Mouse (Mus musculus): Measurements from ENCODE around the gene Casz1. TPM values are rescaled to one million over a fixed set of nuclear protein-coding genes. Genes with fewer than 3 reads are reported as not detected.

Casz1 gene
- 0.45 and 0.48 TPM in 2 replicates for polyA plus RNA-seq (2015; fragmentation: Nextera tagmentation; extraction: Ambion mirVana)

DNA sequence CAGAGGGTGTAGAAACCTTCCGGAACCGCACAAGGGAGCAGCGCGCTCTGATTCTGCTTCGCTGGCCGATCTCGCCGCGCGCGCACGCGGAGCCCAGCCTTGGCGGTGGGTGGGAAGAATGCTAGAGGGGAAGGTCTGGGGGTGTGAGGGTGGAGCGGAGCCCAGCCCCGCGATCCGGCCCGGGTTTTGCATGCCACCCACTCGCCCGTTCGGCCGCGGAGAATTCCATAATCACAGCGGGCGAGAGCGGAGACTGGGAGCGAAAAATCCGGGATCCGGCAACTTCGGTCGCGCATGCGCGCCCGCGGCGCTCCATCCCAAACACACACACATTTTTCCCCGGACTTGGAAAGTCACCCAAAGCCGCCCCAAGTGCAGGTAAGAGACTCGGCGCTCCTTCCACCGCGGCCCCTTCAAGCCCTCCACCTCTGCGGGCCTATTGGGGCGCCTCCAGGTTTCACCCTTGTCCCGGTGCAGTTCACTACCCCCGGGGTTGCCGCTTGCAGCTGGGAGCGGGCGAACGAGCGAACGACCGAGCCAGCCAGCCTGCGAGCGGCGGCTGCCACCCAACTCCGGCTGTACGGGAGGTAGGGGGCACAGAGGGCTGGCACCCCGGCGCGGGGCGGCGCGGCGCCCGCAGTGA is at the start of gene Casz1:
TSS of gene Casz1 (plus strand) at position 293 of the 643 bp plus-strand sequence.
- WGBS (ENCODE audit: insufficient replicate concordance) = under 1% methylated on average over 68 of the region's 68 CpGs
- no peaks in the 10 kb centered on the region for H3K36me3 ChIP-seq (replicated peaks)
- H3K27ac ChIP-seq (replicated peaks) = no peak within 1 kb of the TSS
- no peak within 1 kb of the TSS for H3K9ac ChIP-seq
- ATAC-seq (ENCODE audit: insufficient read depth) = no peak
- peak within 1 kb of the TSS; percentile 47 for H3K4me3 ChIP-seq (replicated peaks)
- H3K4me2 ChIP-seq = peak within 1 kb of the TSS; percentile 71
- H3K27me3 ChIP-seq = peaks cover 96% of the 10 kb centered on the region
- H3K4me1 ChIP-seq (replicated peaks) = peaks cover 18% of the 10 kb centered on the region
- H3K9me3 ChIP-seq (replicated peaks) = no peaks in the 10 kb centered on the region

DNA sequence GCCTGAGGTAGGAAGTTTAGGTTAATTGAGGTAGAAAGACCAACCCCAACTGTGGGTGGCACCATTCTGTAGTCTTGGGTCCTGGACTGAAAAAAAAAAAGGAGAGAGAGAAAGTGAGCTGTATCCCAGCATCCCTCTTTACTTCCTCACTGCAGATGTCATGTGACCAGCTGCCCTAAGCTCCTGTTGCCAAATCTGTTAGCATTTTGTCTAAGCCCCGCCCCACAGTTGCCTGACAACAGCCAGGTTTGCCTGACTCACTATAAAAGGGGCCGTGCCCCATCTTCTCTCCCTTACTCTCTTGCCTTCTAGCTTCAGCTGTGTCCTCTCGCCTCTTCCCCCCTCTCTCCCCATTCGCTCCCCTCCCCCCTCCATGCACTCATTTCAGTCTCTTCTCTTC is 45.4 kb upstream of the Casz1 start:
- Histone ChIP-seq H3K4me3 (replicated peaks) (no peak overlapping the region), H3K9me3 (replicated peaks) (no peaks in the 10 kb centered on the region), H3K27me3 (no peaks in the 10 kb centered on the region), H3K4me1 (replicated peaks) (no peaks in the 10 kb centered on the region), H3K4me2 (no peak overlapping the region), H3K27ac (replicated peaks) (no peak overlapping the region), H3K9ac (no peak overlapping the region), H3K36me3 (replicated peaks) (no peaks in the 10 kb centered on the region)
- no peak for ATAC-seq (ENCODE audit: insufficient read depth)
- WGBS (ENCODE audit: insufficient replicate concordance) = 42% methylated on average over 4 of the region's 4 CpGs

GRCm38 (mm10) chr4:148760152-148760551 is 44.1 kb upstream of the Casz1 start:
- ATAC-seq (ENCODE audit: insufficient read depth) = no peak
- no peaks in the 10 kb centered on the region for H3K27me3 ChIP-seq
- WGBS (ENCODE audit: insufficient replicate concordance) = 64% methylated on average over 7 of the region's 7 CpGs
- no peaks in the 10 kb centered on the region for H3K36me3 ChIP-seq (replicated peaks)
- H3K27ac ChIP-seq (replicated peaks) = no peak overlapping the region
- no peaks in the 10 kb centered on the region for H3K9me3 ChIP-seq (replicated peaks)
- no peak overlapping the region for H3K9ac ChIP-seq
- no peak overlapping the region for H3K4me2 ChIP-seq
- H3K4me1 ChIP-seq (replicated peaks) = no peaks in the 10 kb centered on the region
- H3K4me3 ChIP-seq (replicated peaks) = no peak overlapping the region

DNA sequence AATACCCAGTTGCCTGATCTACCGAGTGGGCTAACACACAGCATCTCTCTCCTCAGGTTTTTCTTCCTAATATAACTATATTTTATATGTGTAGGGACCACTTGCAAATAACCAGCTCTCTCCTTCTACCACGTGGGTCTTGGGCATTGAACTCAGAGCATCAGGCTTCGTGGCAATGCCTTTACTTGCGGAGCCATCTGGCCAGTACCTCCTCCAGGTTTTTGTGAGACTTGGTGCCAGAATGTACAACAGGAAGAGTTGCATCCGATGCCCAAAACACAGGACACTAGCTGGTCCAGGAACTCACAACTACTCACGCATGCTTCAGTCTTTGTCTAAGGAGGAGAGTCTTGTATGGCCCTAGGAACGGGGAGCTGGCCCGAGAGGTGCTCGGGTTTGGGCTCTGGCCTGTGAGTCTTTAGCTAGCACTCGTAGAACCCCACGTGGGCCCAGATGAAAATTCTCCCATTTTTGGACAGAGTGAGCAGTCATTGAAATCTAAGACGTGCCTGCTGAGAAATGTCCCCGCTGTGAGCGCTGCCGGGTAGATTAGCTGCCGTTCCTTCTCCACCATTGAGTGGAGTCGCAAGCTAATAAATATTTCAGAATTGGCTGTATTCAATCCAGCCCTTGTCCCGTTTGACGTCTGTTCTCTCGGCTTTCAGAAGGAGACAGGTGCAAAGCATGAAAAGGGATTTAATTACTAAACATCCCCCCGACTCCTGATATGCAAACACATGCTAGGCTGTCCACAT is 38.0 kb upstream of the Casz1 start:
- Histone ChIP-seq H3K36me3 (replicated peaks) (no peaks in the 10 kb centered on the region), H3K9ac (no peak overlapping the region), H3K4me2 (no peak overlapping the region), H3K4me3 (replicated peaks) (no peak overlapping the region), H3K4me1 (replicated peaks) (no peaks in the 10 kb centered on the region), H3K9me3 (replicated peaks) (no peaks in the 10 kb centered on the region), H3K27me3 (peaks cover 23% of the 10 kb centered on the region), H3K27ac (replicated peaks) (no peak overlapping the region)
- WGBS (ENCODE audit: insufficient replicate concordance) = 69% methylated on average over 21 of the region's 21 CpGs
- no peak for ATAC-seq (ENCODE audit: insufficient read depth)

DNA sequence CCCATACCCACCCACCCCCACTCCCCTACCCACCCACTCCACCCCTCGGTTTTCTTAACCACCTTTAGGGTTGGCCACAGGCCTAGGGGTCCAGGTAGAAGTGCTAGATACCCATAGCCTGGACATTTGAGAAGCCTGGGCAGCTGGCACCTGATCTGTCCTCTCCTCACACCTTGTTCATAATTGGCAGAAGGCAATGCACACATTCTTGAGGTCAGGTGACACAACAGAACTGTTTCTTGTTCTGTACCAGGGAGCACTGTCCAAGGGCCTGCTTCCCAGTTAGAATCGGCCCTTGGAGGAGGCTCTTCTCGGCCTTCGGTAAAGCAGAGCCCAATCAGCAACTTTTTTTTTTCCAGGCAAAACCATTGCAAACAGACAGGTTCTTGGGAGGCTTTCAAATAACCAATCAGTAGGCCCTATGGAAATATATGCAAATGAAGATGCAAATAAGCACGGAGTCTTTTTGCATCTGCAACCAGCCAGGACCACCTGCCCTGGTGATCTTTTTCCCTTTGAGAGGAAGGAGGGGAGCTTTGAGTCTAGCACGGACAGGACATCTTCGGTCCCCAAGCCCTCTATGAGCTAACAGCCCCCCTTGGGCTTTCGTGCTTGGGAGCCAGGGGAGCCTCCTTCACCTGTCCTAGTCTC is 36.4 kb upstream of the Casz1 start:
- H3K9me3 ChIP-seq (replicated peaks) = no peaks in the 10 kb centered on the region
- WGBS (ENCODE audit: insufficient replicate concordance) = 37% methylated on average over 8 of the region's 8 CpGs
- no peak overlapping the region for H3K4me2 ChIP-seq
- no peak overlapping the region for H3K27ac ChIP-seq (replicated peaks)
- no peaks in the 10 kb centered on the region for H3K36me3 ChIP-seq (replicated peaks)
- H3K9ac ChIP-seq = no peak overlapping the region
- no peaks in the 10 kb centered on the region for H3K4me1 ChIP-seq (replicated peaks)
- H3K4me3 ChIP-seq (replicated peaks) = no peak overlapping the region
- ATAC-seq (ENCODE audit: insufficient read depth) = no peak
- H3K27me3 ChIP-seq = peaks cover 39% of the 10 kb centered on the region

GRCm38 (mm10) chr4:148768649-148769048 is 35.6 kb upstream of the Casz1 start:
- Histone ChIP-seq H3K4me2 (no peak overlapping the region), H3K36me3 (replicated peaks) (no peaks in the 10 kb centered on the region), H3K9ac (no peak overlapping the region), H3K4me3 (replicated peaks) (no peak overlapping the region), H3K9me3 (replicated peaks) (no peaks in the 10 kb centered on the region), H3K4me1 (replicated peaks) (no peaks in the 10 kb centered on the region), H3K27ac (replicated peaks) (no peak overlapping the region), H3K27me3 (peaks cover 47% of the 10 kb centered on the region)
- ATAC-seq (ENCODE audit: insufficient read depth) = no peak
- WGBS (ENCODE audit: insufficient replicate concordance) = 59% methylated on average over 10 of the region's 10 CpGs

DNA sequence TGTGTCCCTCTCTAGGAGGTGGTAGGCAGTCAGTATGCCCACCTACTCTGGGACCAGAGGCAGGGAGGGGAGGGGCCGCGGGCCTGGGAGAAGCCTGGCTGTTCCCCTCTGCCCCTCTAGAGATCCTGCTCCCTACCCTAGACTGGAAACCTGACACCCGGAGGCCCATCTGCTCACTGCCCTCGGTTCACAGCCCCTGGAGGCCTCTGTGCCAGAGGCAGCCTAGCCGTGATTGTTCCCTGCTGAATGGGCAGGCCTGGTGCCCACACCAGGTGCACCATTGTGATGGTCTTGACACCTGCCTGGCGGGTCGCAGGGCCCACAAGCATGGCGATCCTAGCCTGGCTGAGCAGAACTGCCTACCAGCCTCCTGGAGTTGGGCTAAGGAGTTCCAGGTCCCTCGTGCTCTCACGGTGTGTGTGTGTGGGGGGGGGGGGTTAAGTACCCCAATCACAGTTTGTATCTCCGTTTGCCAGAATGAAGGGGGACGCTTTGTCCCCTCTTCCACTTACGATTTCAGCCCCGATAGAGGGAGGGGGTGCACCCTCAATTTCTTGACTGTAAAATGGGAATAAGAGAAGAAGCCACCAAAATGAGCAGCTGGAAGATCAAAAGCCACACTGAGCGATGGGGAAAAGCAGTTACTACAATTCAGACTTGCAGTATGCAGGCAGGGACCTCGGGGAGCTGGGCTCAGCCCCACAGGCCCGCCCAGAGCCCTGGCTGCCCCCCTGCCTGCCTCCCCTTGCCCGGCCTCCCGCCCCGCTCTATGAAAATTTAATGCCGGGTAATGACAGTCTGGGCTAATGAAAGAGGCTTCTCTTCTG is 33.4 kb upstream of the Casz1 start:
- H3K4me1 ChIP-seq (replicated peaks) = no peaks in the 10 kb centered on the region
- H3K4me3 ChIP-seq (replicated peaks) = no peak overlapping the region
- no peaks in the 10 kb centered on the region for H3K36me3 ChIP-seq (replicated peaks)
- WGBS (ENCODE audit: insufficient replicate concordance) = 14% methylated on average over 21 of the region's 21 CpGs
- no peak overlapping the region for H3K9ac ChIP-seq
- no peak overlapping the region for H3K27ac ChIP-seq (replicated peaks)
- peaks cover 48% of the 10 kb centered on the region for H3K27me3 ChIP-seq
- H3K9me3 ChIP-seq (replicated peaks) = no peaks in the 10 kb centered on the region
- no peak overlapping the region for H3K4me2 ChIP-seq
- ATAC-seq (ENCODE audit: insufficient read depth) = no peak

- no peak overlapping the region for H3K4me2 ChIP-seq
- ATAC-seq (ENCODE audit: insufficient read depth) = no peak
- H3K9ac ChIP-seq = no peak overlapping the region
- H3K27me3 ChIP-seq = peaks cover 48% of the 10 kb centered on the region
- no peaks in the 10 kb centered on the region for H3K9me3 ChIP-seq (replicated peaks)
- no peaks in the 10 kb centered on the region for H3K4me1 ChIP-seq (replicated peaks)
- WGBS (ENCODE audit: insufficient replicate concordance) = 8% methylated on average over 14 of the region's 14 CpGs
- H3K4me3 ChIP-seq (replicated peaks) = no peak overlapping the region
- H3K36me3 ChIP-seq (replicated peaks) = no peaks in the 10 kb centered on the region
- no peak overlapping the region for H3K27ac ChIP-seq (replicated peaks)
Measured at GRCm38 (mm10) chr4:148771409-148771929, 32.8 kb upstream of the Casz1 start.

GRCm38 (mm10) chr4:148772658-148773057 is 31.6 kb upstream of the Casz1 start:
- ATAC-seq (ENCODE audit: insufficient read depth) = no peak
- no peak overlapping the region for H3K4me2 ChIP-seq
- no peak overlapping the region for H3K9ac ChIP-seq
- peaks cover 48% of the 10 kb centered on the region for H3K27me3 ChIP-seq
- H3K36me3 ChIP-seq (replicated peaks) = no peaks in the 10 kb centered on the region
- H3K9me3 ChIP-seq (replicated peaks) = no peaks in the 10 kb centered on the region
- H3K4me1 ChIP-seq (replicated peaks) = no peaks in the 10 kb centered on the region
- H3K27ac ChIP-seq (replicated peaks) = no peak overlapping the region
- H3K4me3 ChIP-seq (replicated peaks) = no peak overlapping the region
- WGBS (ENCODE audit: insufficient replicate concordance) = 34% methylated on average over 6 of the region's 6 CpGs

DNA sequence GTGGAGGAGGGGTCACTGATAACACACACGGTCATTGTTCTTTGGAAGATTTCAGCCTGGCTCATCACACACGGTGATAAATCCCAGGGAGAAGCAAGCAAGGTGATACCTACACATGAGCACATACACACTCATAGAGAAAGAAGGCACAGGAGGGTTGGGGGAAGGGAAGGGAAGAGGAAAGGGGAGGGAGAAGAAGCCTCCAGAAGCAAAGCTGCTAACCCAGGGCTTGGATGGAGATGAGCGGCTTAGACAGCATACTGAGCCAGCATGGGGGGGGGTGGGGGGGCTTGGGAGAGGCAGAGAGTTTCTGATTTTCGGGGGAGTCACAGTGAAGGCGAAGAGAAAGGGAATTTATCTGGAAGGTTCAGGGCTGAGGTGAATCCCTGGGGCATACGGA is 30.2 kb upstream of the Casz1 start:
- no peak for ATAC-seq (ENCODE audit: insufficient read depth)
- Histone ChIP-seq H3K27me3 (peaks cover 43% of the 10 kb centered on the region), H3K9me3 (replicated peaks) (no peaks in the 10 kb centered on the region), H3K4me3 (replicated peaks) (no peak overlapping the region), H3K4me2 (no peak overlapping the region), H3K27ac (replicated peaks) (no peak overlapping the region), H3K4me1 (replicated peaks) (no peaks in the 10 kb centered on the region), H3K9ac (no peak overlapping the region), H3K36me3 (replicated peaks) (no peaks in the 10 kb centered on the region)
- 48% methylated on average over 6 of the region's 6 CpGs for whole genome bisulfite sequencing (ENCODE audit: insufficient replicate concordance)

Measured in liver, embryonic 15.5 days (tissue).